Mouse (Mus musculus): ENCODE results near the gene Ifnl2.

Gene Ifnl2

DNA sequence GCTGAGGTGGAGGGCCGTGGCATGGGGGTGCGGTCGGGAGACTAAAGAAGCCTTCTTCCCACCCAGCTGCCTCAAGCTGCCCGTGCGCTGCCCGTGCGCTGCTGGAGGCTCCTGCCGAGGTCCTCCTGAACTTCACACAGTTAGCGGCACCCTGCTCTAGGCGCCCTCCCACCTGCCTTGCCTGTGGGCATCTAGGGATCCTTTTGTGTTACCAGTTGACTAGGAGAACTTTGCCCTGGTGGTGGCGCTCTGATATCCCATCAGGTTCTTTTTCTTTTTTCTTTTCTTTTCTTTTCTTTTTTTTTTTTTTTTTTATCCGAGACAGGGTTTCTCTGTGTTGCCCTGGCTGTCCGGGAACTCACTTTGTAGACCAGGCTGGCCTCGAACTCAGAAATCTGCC lies 19.4 kb downstream of the Ifnl2 start:
- no peak for DNase-seq (ENCODE audit: low read depth, low spot score)

DNA sequence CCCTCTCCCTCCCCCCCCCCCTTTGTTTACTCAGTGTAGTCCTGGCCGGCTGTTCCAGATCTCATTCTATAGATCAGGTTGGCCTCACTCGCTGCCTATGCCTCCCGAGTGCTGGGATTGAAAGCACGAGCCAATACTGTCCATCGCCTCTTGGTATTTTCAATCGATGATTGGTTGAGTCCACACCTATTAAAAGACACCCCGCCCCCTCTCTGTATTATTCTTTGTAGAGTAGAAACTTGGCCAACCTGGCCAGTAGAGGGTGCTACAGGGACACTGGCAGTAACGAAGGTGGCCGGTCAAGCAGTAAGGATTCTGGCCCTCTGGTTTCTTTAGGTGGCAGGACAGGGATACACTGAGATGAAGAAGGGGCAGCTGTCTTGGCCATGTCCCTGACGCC lies 19.8 kb downstream of the Ifnl2 start:
- DNase-seq (ENCODE audit: low read depth, low spot score), result peak; percentile 37

DNA sequence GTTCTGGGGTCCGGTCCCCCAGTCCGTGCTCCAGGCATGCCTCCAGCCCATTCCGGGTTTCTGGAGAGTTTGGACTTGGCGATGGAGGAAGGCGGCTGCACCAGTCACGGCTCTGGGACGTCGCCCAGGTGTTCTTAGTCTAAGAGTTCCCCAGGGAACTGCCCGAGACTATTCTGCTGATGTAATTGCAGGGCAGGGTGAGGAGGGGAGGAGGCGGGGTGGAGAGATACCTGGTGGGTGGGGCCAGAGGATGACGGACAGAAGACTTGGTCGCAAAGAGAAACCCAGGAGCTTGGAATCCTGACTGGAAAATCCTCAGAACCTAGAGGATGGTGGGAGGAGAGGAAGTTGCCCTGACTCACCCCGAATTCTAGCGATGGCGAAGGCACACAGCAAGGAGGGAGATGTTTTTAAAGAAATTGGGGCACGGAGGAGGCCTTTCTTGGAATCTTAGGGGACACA lies 22.2 kb downstream of the Ifnl2 start:
- DNase-seq (ENCODE audit: low read depth, low spot score), result no peak

DNA sequence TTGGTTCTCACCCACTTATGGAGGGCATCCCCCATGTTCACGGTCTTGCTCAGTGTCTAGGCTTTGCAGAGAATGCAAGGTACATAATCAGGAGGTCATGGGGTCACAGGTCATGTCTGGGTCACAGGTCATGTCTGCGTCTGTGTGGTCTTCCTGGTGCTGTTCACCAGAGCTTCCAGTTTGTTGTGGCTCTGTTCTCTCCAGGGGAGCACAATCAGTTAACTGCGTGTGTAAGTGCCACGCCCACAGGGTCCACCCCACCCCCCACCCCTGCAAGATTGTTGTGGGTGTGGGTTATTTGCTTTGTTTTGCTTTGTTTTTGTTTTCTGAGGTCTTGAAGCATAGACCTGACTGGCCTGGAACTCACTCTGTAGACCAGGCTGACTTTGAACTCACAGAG lies 26.1 kb downstream of the Ifnl2 start:
- DNase-seq (ENCODE audit: low read depth, low spot score), result no peak

DNA sequence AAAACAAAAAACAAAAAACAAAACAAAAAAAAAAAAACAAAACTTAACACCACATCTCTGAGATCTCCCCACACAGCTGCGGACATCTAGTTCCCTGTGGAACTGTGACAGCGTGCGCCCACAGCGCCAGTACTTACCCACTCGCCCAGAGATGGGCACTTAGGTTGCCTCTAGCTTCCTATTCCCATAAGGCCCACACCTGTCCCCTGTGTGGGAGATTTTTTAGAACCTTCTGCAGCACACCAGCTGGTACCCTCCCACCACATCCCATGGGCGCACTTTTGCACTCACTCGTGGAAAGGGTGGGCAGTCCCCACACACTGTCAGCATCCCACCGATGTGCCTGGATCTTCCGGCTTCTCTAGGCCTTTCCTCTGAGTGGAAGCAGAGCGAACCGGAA lies 27.4 kb downstream of the Ifnl2 start:
- no peak for DNase-seq (ENCODE audit: low read depth, low spot score)

DNA sequence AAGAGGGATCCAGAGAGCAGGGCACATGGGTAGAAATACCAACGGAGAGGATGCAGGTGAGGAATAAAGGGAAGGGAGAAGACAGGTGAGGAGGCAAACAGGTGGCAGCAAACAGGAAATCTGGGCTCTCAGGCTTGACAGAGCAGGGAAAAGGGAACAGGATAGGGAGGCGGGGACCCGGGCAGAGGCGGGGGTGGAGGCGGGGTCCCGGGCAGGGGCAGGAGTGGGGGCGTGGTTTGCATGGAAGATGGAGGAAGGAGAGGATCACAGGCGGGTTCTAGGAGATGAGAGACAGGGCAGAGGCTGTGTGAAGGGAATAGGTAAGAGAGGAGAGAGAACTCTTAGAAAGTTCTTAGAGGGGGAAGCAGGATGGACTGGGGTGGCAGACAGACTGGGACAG lies 31.4 kb downstream of the Ifnl2 start:
- DNase-seq (ENCODE audit: low read depth, low spot score), result no peak

DNA sequence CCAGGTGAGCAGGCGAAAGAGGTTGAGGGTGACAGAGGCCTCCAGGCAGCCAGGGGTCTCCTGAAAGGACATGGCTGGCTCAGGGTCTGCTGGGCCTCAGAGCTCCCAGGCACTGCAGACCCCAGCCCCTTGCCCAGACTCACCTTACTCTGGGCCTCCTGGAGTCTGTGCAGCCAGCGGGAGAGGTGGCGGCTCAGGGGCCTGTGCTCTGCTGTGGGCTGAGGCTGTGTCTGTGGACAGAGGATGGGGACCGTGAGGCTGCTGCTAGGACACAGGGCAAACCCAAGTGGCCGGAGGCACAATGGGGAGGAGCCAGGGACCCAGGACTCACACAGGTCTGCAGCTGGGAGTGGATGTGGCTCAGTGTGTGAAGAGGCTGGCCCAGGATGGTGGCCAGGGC lies 32.9 kb downstream of the Ifnl2 start:
- no peak for DNase-seq (ENCODE audit: low read depth, low spot score)

DNA sequence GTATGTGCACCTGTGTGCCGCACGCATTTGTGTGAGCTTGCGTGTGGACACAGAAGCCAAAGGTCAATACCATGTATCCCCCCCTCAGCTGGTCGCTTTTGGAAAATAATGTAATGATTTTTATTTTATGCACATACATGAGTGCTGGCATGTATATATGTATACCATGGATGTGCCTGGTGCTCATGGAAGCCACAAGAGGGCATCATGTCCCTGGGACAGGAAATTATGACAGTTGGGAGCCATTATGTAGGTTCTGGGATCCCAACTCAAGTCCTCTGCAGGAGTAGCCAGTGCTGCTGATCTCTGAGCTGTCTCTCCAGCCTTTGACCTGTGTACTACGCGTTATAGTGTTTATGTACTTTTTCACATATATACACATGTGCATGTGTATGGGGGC lies 34.1 kb downstream of the Ifnl2 start:
- no peak for DNase-seq (ENCODE audit: low read depth, low spot score)

DNA sequence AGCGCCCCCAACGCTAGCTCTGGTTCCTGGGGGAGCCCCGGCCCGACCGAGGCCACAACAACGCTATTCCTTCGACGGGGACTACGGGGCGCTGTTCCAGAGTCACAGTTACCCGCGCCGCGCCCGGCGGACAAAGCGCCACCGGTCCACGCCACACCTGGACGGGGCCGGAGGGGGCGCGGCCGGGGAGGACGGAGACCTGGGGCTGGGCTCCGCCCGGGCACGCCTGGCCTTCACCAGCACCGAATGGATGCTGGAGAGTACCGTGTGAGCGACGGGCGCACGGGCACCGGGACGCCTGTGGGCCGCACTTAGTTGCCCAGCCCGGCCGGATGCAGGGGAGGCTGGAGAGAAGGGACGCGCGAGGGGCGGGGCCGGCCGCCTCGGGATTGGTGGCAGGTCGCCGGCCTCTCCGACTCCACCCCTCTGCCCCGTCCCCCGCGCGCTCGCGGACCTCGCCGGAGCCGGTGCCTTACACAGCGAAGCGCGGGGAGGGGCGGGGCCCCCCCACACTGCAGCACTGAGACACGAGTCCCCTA lies 43.0 kb downstream of the Ifnl2 start:
- DNase-seq (ENCODE audit: low read depth, low spot score), result peak; percentile 36

DNA sequence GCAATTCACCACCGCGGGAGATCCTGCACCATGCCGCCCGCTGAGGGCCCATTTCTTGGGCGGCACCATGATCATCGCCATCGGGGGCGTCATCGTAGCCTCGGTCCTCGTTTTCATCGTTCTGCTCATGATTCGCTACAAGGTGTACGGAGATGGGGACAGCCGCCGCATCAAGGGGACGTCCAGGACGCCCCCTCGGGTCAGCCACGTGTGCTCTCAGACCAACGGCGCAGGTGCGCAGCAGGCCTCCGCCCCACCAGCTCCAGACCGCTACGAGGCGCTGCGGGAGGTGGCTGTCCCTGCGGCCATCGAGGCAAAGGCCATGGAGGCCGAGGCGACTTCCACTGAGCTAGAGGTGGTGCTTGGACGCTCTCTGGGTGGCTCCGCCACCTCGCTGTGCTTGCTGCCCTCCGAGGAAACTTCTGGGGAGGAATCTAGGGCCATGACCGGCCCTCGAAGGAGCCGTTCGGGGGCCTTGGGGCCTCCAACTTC lies 43.5 kb downstream of the Ifnl2 start:
- DNase-seq (ENCODE audit: low read depth, low spot score), result no peak

DNA sequence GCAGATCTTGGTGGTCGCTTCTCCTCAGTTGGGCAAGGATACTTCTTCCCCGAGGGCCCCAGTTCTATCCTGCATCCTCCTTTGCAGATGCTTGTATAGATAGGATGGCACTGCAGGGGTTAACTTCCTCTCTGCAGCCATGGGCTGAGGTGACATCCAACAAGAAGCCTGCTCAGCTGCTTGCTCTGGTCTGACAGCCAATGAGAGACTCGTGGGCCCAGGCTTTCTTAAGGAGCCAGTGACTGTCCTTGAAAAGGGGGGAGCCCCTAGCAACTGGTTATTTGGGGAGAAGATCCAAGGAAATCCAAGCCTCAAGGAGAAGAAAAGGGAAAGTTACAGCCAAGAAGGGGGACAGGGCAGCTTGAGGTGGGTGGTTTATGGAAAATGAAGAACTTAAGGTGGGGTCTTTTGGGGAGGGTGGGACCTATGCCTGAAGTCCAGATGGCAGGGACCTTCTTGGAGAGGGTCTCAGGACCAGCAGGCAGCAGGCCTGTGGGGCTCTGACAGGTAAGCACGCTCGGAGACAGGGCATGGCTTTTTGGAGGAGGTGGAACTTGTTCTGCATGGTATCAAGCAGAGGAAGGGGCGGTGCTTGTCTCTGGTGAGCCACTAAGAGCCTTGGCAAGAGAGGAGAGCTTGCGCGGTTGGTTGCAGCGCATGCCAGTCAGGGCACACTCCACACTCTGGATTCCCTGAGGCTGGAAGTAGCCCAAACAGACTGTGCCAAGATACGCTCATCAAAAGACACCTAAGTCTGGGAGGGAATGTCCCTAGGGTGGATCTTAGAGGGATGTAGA lies 45.6 kb downstream of the Ifnl2 start:
- DNase-seq (ENCODE audit: low read depth, low spot score), result no peak

DNA sequence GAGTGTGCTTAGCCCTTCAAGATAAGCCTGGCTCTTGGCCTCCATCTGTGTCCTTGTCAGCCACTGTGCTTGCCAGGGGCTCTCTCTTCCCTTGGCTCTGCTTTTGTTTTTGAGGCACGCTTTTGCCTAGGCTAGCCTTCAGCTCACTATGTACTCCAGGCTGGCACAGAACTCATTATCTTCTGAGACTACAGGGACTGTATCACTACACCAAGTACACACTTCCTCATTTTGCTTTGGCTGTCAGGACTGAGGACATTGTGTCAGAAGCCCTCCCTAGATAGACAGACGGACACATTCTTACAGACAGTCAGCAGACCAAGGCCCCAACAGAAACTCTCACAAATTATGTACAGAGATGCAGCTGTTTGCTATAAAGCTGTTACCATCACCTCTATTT lies 47.5 kb downstream of the Ifnl2 start:
- DNase-seq (ENCODE audit: low read depth, low spot score), result no peak

DNA sequence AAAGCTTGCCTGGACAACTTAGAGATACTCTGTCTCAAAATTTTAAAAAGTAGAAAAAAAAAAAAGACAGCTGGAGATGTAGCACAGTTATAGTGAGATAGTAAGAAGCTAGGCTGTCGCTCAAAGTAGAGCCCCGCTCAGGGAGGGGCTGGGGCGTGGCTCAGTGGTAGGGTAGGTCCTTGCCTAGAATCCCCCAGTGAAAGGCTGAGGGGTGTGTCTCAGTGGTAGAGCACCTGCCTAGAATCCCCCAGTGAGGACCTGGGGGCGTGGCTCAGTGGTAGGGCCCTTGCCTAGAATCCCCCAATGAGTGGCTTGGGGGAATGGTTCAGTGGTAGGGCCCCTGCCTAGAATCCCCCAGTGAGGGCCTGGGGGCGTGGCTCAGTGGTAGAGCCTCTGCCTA lies 49.9 kb downstream of the Ifnl2 start:
- no peak for DNase-seq (ENCODE audit: low read depth, low spot score)

Measured in embryo, embryonic 11.5 days (tissue).